Mouse (Mus musculus) lung, embryonic 14.5 days (tissue): ENCODE results near the gene Tmcc3. TPM values are rescaled to one million over a fixed set of nuclear protein-coding genes. Genes with fewer than 3 reads are reported as not detected.

Experiments used
- ATAC-seq: fragments of 200-750 bp; cut with Nextera tagmentation; 2 replicates; pipeline ENCODE4 v1.8.0; 2017; ENCODE audit warnings: mild to moderate bottlenecking, moderate TSS enrichment, moderate library complexity; ENCODE audit not compliant: insufficient read depth
- DNase-seq: peaks from one replicate; pipeline ENCODE4 v3.0.0-alpha.2; 2015
- H3K27ac ChIP-seq: fragments of 300-500 bp; sonication (generic); 2 replicates; pipeline ENCODE4 v1.5.1; 2014; ENCODE audit warnings: low read depth, mild to moderate bottlenecking, moderate library complexity
- H3K27me3 ChIP-seq: fragments of 300-500 bp; sonication (generic); 2 replicates; pipeline ENCODE4 v1.6.1; 2014; ENCODE audit warnings: low read length, control low read depth; ENCODE audit not compliant: insufficient read depth
- H3K36me3 ChIP-seq: fragments of 300-500 bp; sonication (generic); 2 replicates; pipeline ENCODE4 v1.6.1; 2014; ENCODE audit warnings: control low read depth; ENCODE audit not compliant: insufficient read depth
- H3K4me1 ChIP-seq: fragments of 300-500 bp; sonication (generic); 2 replicates; pipeline ENCODE4 v1.6.1; 2014; ENCODE audit warnings: antibody characterized with exemption, control low read depth; ENCODE audit not compliant: insufficient read depth
- H3K4me2 ChIP-seq: fragments of 300-500 bp; sonication (generic); 2 replicates; pipeline ENCODE4 v1.6.1; 2014; ENCODE audit warnings: mild to moderate bottlenecking
- H3K4me3 ChIP-seq: fragments of 300-500 bp; sonication (generic); 2 replicates; pipeline ENCODE4 v1.5.1; 2014; ENCODE audit warnings: low read depth, low read length
- H3K9ac ChIP-seq: fragments of 300-500 bp; sonication (generic); 2 replicates; pipeline ENCODE4 v1.6.1; 2014
- H3K9me3 ChIP-seq: fragments of 300-500 bp; sonication (generic); 2 replicates; pipeline ENCODE4 v1.6.1; 2016; ENCODE audit warnings: low read depth, low read length, control low read depth
- CTCF ChIP-seq: IDR thresholded peaks from 2 replicates; pipeline ENCODE4 v1.5.1; 2016; ENCODE audit warnings: antibody characterized with exemption, low read depth
- WGBS: fragments of 180-500 bp; shearing (Covaris S2); extraction: QIAGEN DNeasy Blood & Tissue Kit; methylation state at CpG from one replicate; pipeline ENCODE4 v1.1.7; 2014; 5-methylcytosine and 5-hydroxymethylcytosine counted together
- polyA plus RNA-seq: library from polyadenylated mRNA; unstranded; fragments of >200 nt; fragmentation: Nextera tagmentation; extraction: Ambion mirVana; gene quantifications from 2 replicates; pipeline ENCODE4 v1.2.1, GENCODE M21; 2014

Gene Tmcc3
- polyA plus RNA-seq, 1 experiment from 2014 or later, result 5.3 TPM

- Histone ChIP-seq H3K9me3 (no peaks in the 10 kb centered on the region), H3K27ac (peak overlapping the region; percentile 34; the same call in 1 of the 2 replicates), H3K9ac (no peak overlapping the region), H3K4me1 (no peaks in the 10 kb centered on the region), H3K4me2 (no peak overlapping the region), H3K4me3 (no peak overlapping the region), H3K36me3 (no peaks in the 10 kb centered on the region), H3K27me3 (no peaks in the 10 kb centered on the region)
- no peak for ATAC-seq
- WGBS, result 54% methylated on average over 21 of the region's 21 CpGs
- DNase-seq, result no peak
- TF ChIP-seq CTCF, result no peak
These were observed 254.6 kb downstream of the Tmcc3 start for GRCm38 (mm10) chr10:94566222-94566868.

- WGBS, result 87% methylated on average over 6 of the region's 6 CpGs
- no peaks in the 10 kb centered on the region for H3K4me1 ChIP-seq
These were observed 255.5 kb downstream of the Tmcc3 start for GRCm38 (mm10) chr10:94567251-94567650.

GRCm38 (mm10) chr10:94567915-94568314 is 256.2 kb downstream of the Tmcc3 start:
- Histone ChIP-seq H3K27ac (no peak overlapping the region), H3K9ac (no peak overlapping the region), H3K4me1 (no peaks in the 10 kb centered on the region), H3K9me3 (no peaks in the 10 kb centered on the region), H3K4me2 (no peak overlapping the region), H3K36me3 (no peaks in the 10 kb centered on the region), H3K4me3 (no peak overlapping the region), H3K27me3 (no peaks in the 10 kb centered on the region)
- TF ChIP-seq CTCF, result no peak
- no peak for DNase-seq
- ATAC-seq, result no peak
- 57% methylated on average over 14 of the region's 14 CpGs for WGBS

More at GRCm38 (mm10) chr10:94567251-94567650, 255.5 kb downstream of the Tmcc3 start:
- Histone ChIP-seq H3K4me2 (no peak overlapping the region), H3K9ac (no peak overlapping the region), H3K27me3 (no peaks in the 10 kb centered on the region), H3K27ac (no peak overlapping the region), H3K4me3 (no peak overlapping the region), H3K36me3 (no peaks in the 10 kb centered on the region), H3K9me3 (no peaks in the 10 kb centered on the region)
- TF ChIP-seq CTCF, result no peak
- no peak for ATAC-seq
- DNase-seq, result no peak

GRCm38 (mm10) chr10:94568867-94569266 is 257.1 kb downstream of the Tmcc3 start:
- no peak for DNase-seq
- no peaks in the 10 kb centered on the region for H3K36me3 ChIP-seq
- H3K27ac ChIP-seq, result no peak overlapping the region
- H3K4me3 ChIP-seq, result no peak overlapping the region
- no peaks in the 10 kb centered on the region for H3K27me3 ChIP-seq
- ATAC-seq, result no peak
- H3K4me1 ChIP-seq, result no peaks in the 10 kb centered on the region
- no peak overlapping the region for H3K9ac ChIP-seq
- no peaks in the 10 kb centered on the region for H3K9me3 ChIP-seq
- no peak overlapping the region for H3K4me2 ChIP-seq
- WGBS, result 79% methylated on average over 7 of the region's 7 CpGs
- no peak for TF ChIP-seq CTCF

- WGBS, result 46% methylated on average over 7 of the region's 7 CpGs
- H3K4me3 ChIP-seq, result no peak overlapping the region
- H3K36me3 ChIP-seq, result no peaks in the 10 kb centered on the region
- no peaks in the 10 kb centered on the region for H3K4me1 ChIP-seq
- no peak for TF ChIP-seq CTCF
- no peak overlapping the region for H3K4me2 ChIP-seq
- no peaks in the 10 kb centered on the region for H3K9me3 ChIP-seq
- no peak overlapping the region for H3K9ac ChIP-seq
- ATAC-seq, result no peak
- no peaks in the 10 kb centered on the region for H3K27me3 ChIP-seq
- DNase-seq, result no peak
- no peak overlapping the region for H3K27ac ChIP-seq
These were observed 258.0 kb downstream of the Tmcc3 start for GRCm38 (mm10) chr10:94569731-94570130.

GRCm38 (mm10) chr10:94571927-94572620 is 260.3 kb downstream of the Tmcc3 start:
- no peak for DNase-seq
- Histone ChIP-seq H3K4me3 (no peak overlapping the region), H3K27ac (no peak overlapping the region), H3K9ac (no peak overlapping the region), H3K4me2 (no peak overlapping the region), H3K36me3 (no peaks in the 10 kb centered on the region), H3K27me3 (no peaks in the 10 kb centered on the region), H3K9me3 (no peaks in the 10 kb centered on the region), H3K4me1 (peaks cover 6% of the 10 kb centered on the region; the same call in 1 of the 2 replicates)
- 87% methylated on average over 9 of the region's 9 CpGs for WGBS
- no peak for ATAC-seq
- no peak for TF ChIP-seq CTCF

GRCm38 (mm10) chr10:94572772-94573171 is 261.0 kb downstream of the Tmcc3 start:
- DNase-seq, result peak; percentile 66
- 35% methylated on average over 12 of the region's 12 CpGs for WGBS
- H3K4me1 ChIP-seq, result peaks cover 6% of the 10 kb centered on the region; the same call in 1 of the 2 replicates

More at GRCm38 (mm10) chr10:94572772-94573171, 261.0 kb downstream of the Tmcc3 start:
- Histone ChIP-seq H3K9ac (no peak overlapping the region), H3K36me3 (no peaks in the 10 kb centered on the region), H3K27me3 (no peaks in the 10 kb centered on the region), H3K9me3 (no peaks in the 10 kb centered on the region), H3K27ac (no peak overlapping the region), H3K4me3 (no peak overlapping the region), H3K4me2 (no peak overlapping the region)
- ATAC-seq, result no peak
- TF ChIP-seq CTCF, result no peak
